Mouse (Mus musculus) olfactory bulb, adult 2 months (tissue): ENCODE data around the gene Tars2.

Source experiments
- CTCF ChIP-seq: fragments of 200-500 bp; IDR thresholded peaks from 2 replicates; pipeline ENCODE4 v1.5.1; 2012; ENCODE audit warnings: low read depth, mild to moderate bottlenecking, low read length, moderate library complexity; ENCODE audit not compliant: insufficient read depth
- POLR2A ChIP-seq: fragments of 200-500 bp; IDR thresholded peaks from 2 replicates; pipeline ENCODE4 v1.6.1; 2012; ENCODE audit warnings: mild to moderate bottlenecking, low read depth, low read length, moderate library complexity; ENCODE audit not compliant: insufficient read depth

- TF ChIP-seq POLR2A (no peak), CTCF (no peak)
Measured at GRCm38 (mm10) chr3:95701085-95701484, 58.9 kb downstream of the Tars2 start.
